Mouse (Mus musculus) CH12.LX (cell line): ENCODE measurements at regions not wholly inside any gene's neighbourhood (a gene's known extent, or its start where the extent isn't known, plus 50 kb on each side); places are given as distances from the start of the nearest gene placed in this dataset.

Experiments
- DNase-seq: peaks from one replicate; pipeline ENCODE4 v3.0.0-alpha.2; 2013; ENCODE audit errors: extremely low read depth
- H3K27ac ChIP-seq: 2 replicates; pipeline ENCODE4 v1.5.1; 2012; ENCODE audit warnings: low read depth, mild to moderate bottlenecking, control low read depth, moderate library complexity; ENCODE audit not compliant: insufficient read depth
- H3K27me3 ChIP-seq: replicated peaks from 2 replicates; pipeline ENCODE3; 2012; ENCODE audit warnings: inconsistent platforms
- H3K36me3 ChIP-seq, 2 experiments: replicated peaks in 1 of 2; 2 replicates each; pipeline versions ENCODE3 to v1.6.1; 2012; ENCODE audit warnings: inconsistent platforms in 1 of 2, low read length in 1 of 2, mild to moderate bottlenecking in 1 of 2, mixed read lengths in 1 of 2, moderate library complexity in 1 of 2; ENCODE audit not compliant: control insufficient read depth in 1 of 2, insufficient read depth in 1 of 2
- H3K4me1 ChIP-seq, 2 experiments: 2 replicates each; pipeline ENCODE4 v1.6.1; 2012; ENCODE audit warnings: inconsistent platforms in 1 of 2, moderate library complexity in 1 of 2; ENCODE audit not compliant: insufficient read depth in 2 of 2, control insufficient read depth in 1 of 2
- H3K4me2 ChIP-seq: 2 replicates; pipeline ENCODE4 v1.6.1; 2012; ENCODE audit warnings: low read depth, mild to moderate bottlenecking, control low read depth; ENCODE audit not compliant: poor library complexity, insufficient read depth, severe bottlenecking
- H3K4me3 ChIP-seq, 3 experiments: fragments of 150-350 bp in 1 of 3; sonication (generic) in 1 of 3; replicated peaks in 1 of 3; 2 replicates each; pipeline versions ENCODE3 to v1.5.1; 2011 to 2012; ENCODE audit warnings: low read depth in 2 of 3, low read length in 2 of 3, mild to moderate bottlenecking in 2 of 3, moderate library complexity in 2 of 3, control low read depth in 1 of 3, improper control_type of control experiment in 1 of 3, inconsistent platforms in 1 of 3, mixed read lengths in 1 of 3; ENCODE audit not compliant: poor library complexity in 1 of 3
- H3K79me2 ChIP-seq: replicated peaks from 2 replicates; pipeline ENCODE4 v1.6.1; 2012; ENCODE audit warnings: mild to moderate bottlenecking, moderate library complexity; ENCODE audit not compliant: control insufficient read depth, poor library complexity, insufficient read depth, severe bottlenecking; ENCODE audit errors: extremely low read depth
- H3K9ac ChIP-seq: 2 replicates; pipeline ENCODE4 v1.6.1; 2012; ENCODE audit warnings: low read depth, mild to moderate bottlenecking, control low read depth, moderate library complexity; ENCODE audit not compliant: insufficient read depth
- H3K9me3 ChIP-seq: replicated peaks from 2 replicates; pipeline ENCODE3; 2012; ENCODE audit warnings: low read length, inconsistent platforms, mixed read lengths
- CHD1 ChIP-seq: IDR thresholded peaks from 2 replicates; pipeline ENCODE4 v1.6.1; 2012; ENCODE audit warnings: low read depth, low read length, improper control_type of control experiment, inconsistent platforms
- CHD2 ChIP-seq: IDR thresholded peaks from 2 replicates; pipeline ENCODE4 v1.6.1; 2011; ENCODE audit warnings: low read length, improper control_type of control experiment
- CTCF ChIP-seq, 2 experiments: IDR thresholded peaks in 1 of 2; conservative IDR thresholded peaks in 1 of 2; 2 replicates each; pipeline ENCODE4 v1.5.1; 2011 to 2012; ENCODE audit warnings: low read depth in 2 of 2, low read length in 2 of 2, improper control_type of control experiment in 1 of 2, inconsistent platforms in 1 of 2, mild to moderate bottlenecking in 1 of 2, moderate library complexity in 1 of 2
- ETS1 ChIP-seq: conservative IDR thresholded peaks from 2 replicates; pipeline ENCODE4 v1.6.1; 2012; ENCODE audit warnings: low read depth, mild to moderate bottlenecking, inconsistent platforms, low read length, improper control_type of control experiment, moderate library complexity
- GABPA ChIP-seq: IDR thresholded peaks from 2 replicates; pipeline ENCODE4 v1.6.1; 2012; ENCODE audit warnings: low read depth, low read length, improper control_type of control experiment, inconsistent platforms; ENCODE audit not compliant: insufficient replicate concordance
- JUND ChIP-seq: conservative IDR thresholded peaks from 2 replicates; pipeline ENCODE4 v1.6.1; 2011; ENCODE audit warnings: low read depth, low read length, improper control_type of control experiment
- MAFK ChIP-seq: IDR thresholded peaks from 2 replicates; pipeline ENCODE4 v1.6.1; 2011; ENCODE audit warnings: low read length, improper control_type of control experiment; ENCODE audit not compliant: insufficient replicate concordance
- MYC ChIP-seq: IDR thresholded peaks from 2 replicates; pipeline ENCODE4 v1.6.1; 2011; ENCODE audit warnings: low read depth, mild to moderate bottlenecking, improper control_type of control experiment, low read length
- NELFE ChIP-seq: IDR thresholded peaks from 2 replicates; pipeline ENCODE4 v1.6.1; 2011; ENCODE audit warnings: low read depth, low read length, improper control_type of control experiment
- PAX5 ChIP-seq: IDR thresholded peaks from 2 replicates; pipeline ENCODE4 v1.6.1; 2012; ENCODE audit warnings: low read length, inconsistent platforms, mixed read lengths
- POLR2AphosphoS2 ChIP-seq: IDR thresholded peaks from 2 replicates; pipeline ENCODE4 v1.6.1; 2011; ENCODE audit warnings: low read depth, low read length, improper control_type of control experiment
- SIN3A ChIP-seq: IDR thresholded peaks from 2 replicates; pipeline ENCODE4 v1.6.1; 2012; ENCODE audit warnings: low read length, improper control_type of control experiment, inconsistent platforms
- SMC3 ChIP-seq: IDR thresholded peaks from 2 replicates; pipeline ENCODE4 v1.6.1; 2011; ENCODE audit warnings: low read depth, low read length, improper control_type of control experiment
- UBTF ChIP-seq: IDR thresholded peaks from 2 replicates; pipeline ENCODE4 v1.6.1; 2012; ENCODE audit warnings: low read depth, mild to moderate bottlenecking, inconsistent platforms, low read length, improper control_type of control experiment, moderate library complexity
- USF1 ChIP-seq: IDR thresholded peaks from 2 replicates; pipeline ENCODE4 v1.6.1; 2014; ENCODE audit warnings: low read depth, mild to moderate bottlenecking, inconsistent platforms, low read length, improper control_type of control experiment
- ZKSCAN1 ChIP-seq: IDR thresholded peaks from 2 replicates; pipeline ENCODE4 v1.6.1; 2012; ENCODE audit warnings: low read depth, inconsistent platforms, low read length, improper control_type of control experiment, borderline replicate concordance
- dilution Hi-C: fragments of 300-500 bp; cut with MboI; formaldehyde crosslinking; loops from 2 replicates; pipeline ENCODE4 v1.14.3; 2020; ENCODE audit warnings: low sequenced_read_pairs; ENCODE audit not compliant: extremely low pct_unique_long_range_greater_than_20kb, extremely low pct_ligation_motif_present
- in situ Hi-C: fragments of 300-500 bp; cut with MboI; formaldehyde crosslinking; loops from 3 replicates; pipeline ENCODE4 v1.14.3; 2019; ENCODE audit warnings: low sequenced_read_pairs, low pct_ligation_motif_present, low pct_unique_long_range_greater_than_20kb, mixed read lengths

- H3K79me2 ChIP-seq = no peaks in the 10 kb centered on the region
- H3K9ac ChIP-seq = no peak overlapping the region
- H3K27me3 ChIP-seq = no peaks in the 10 kb centered on the region
- no peak for DNase-seq
- no peak overlapping the region for H3K4me3 ChIP-seq
- H3K36me3 ChIP-seq = no peaks in the 10 kb centered on the region
- H3K4me1 ChIP-seq = no peaks in the 10 kb centered on the region
- dilution Hi-C loops = no loop called here
- TF ChIP-seq MAFK (no peak), UBTF (no peak), CTCF (conservative IDR thresholded peaks at IDR 0.05 in 1 of 2, IDR thresholded peaks at IDR 0.05 in 1 of 2; ENCODE audit: low read depth in 2 of 2, low read length in 2 of 2) (no peak), SMC3 (no peak), CHD1 (no peak), PAX5 (no peak), ETS1 (no peak)
- TF ChIP-seq, all 38 proteins: peak for 0
- Histone ChIP-seq H3K4me2 (no peak overlapping the region), H3K27ac (no peak overlapping the region), H3K9me3 (peaks cover 32% of the 10 kb centered on the region)
- in situ Hi-C loops = no loop called here
These were observed 109.4 kb upstream of the Prickle1 start for GRCm38 (mm10) chr15:93705109-93705508.

- H3K4me1 ChIP-seq = peaks cover 0 to 1% of the 10 kb centered on the region in 2 experiments; a peak in 1 of 4 replicates
- no peak overlapping the region for H3K4me2 ChIP-seq
- no peak for DNase-seq
- dilution Hi-C loops = no loop called here
- no peak overlapping the region for H3K9ac ChIP-seq
- TF ChIP-seq CHD2 (no peak), GABPA (no peak)
- H3K9me3 ChIP-seq = peaks cover 28% of the 10 kb centered on the region
- H3K4me3 ChIP-seq = no peak overlapping the region
- in situ Hi-C loops = no loop called here
- no peaks in the 10 kb centered on the region for H3K27me3 ChIP-seq
- H3K79me2 ChIP-seq = no peaks in the 10 kb centered on the region
- no peak overlapping the region for H3K27ac ChIP-seq
- H3K36me3 ChIP-seq = no peaks in the 10 kb centered on the region
These were observed 105.3 kb upstream of the Prickle1 start for GRCm38 (mm10) chr15:93701017-93701416.

- Histone ChIP-seq H3K4me3 (no peak overlapping the region), H3K9ac (no peak overlapping the region), H3K4me1 (peaks cover 0 to 6% of the 10 kb centered on the region in 2 experiments; a peak in 1 of 4 replicates), H3K9me3 (peaks cover 34% of the 10 kb centered on the region), H3K36me3 (no peaks in the 10 kb centered on the region), H3K79me2 (no peaks in the 10 kb centered on the region), H3K27me3 (no peaks in the 10 kb centered on the region), H3K4me2 (no peak overlapping the region), H3K27ac (no peak overlapping the region)
- TF ChIP-seq NELFE (no peak), MYC (no peak), SIN3A (no peak), USF1 (no peak), MAFK (no peak), POLR2AphosphoS2 (no peak), CTCF (conservative IDR thresholded peaks at IDR 0.05 in 1 of 2, IDR thresholded peaks at IDR 0.05 in 1 of 2; ENCODE audit: low read depth in 2 of 2, low read length in 2 of 2) (no peak), ZKSCAN1 (no peak), JUND (no peak)
- DNase-seq = no peak
- in situ Hi-C loops = no loop called here
- dilution Hi-C loops = no loop called here
These were observed 104.3 kb upstream of the Prickle1 start for GRCm38 (mm10) chr15:93699971-93700370.
